Mouse (Mus musculus) kidney, postnatal 4 days (tissue): Measurements from ENCODE around the gene Dtd1.
"Not testable (repeated sequence)": the region's sequence is repeated elsewhere in the genome, so short reads cannot be mapped to it uniquely, and the experiment has no call there.

Experiments
- DNase-seq, 2 experiments: peaks; one replicate each; pipeline ENCODE4 v3.0.0; 2021; ENCODE audit warnings: mixed read lengths in 2 of 2

Gene Dtd1

GRCm38 (mm10) chr2:144599831-144600687 lies at the start of gene Dtd1:
Gene Dtd1 (plus strand): TSS chr2:144599897.
- peak; percentile 92 to 94 for DNase-seq

GRCm38 (mm10) chr2:144550529-144550928 lies 49.2 kb upstream of the Dtd1 start, which contains the start of gene Rbbp9:
Gene Rbbp9 (minus strand): TSS chr2:144550869.
- DNase-seq: peak; percentile 66 to 80

GRCm38 (mm10) chr2:144553905-144554304 lies 45.8 kb upstream of the Dtd1 start:
- DNase-seq: no peak

GRCm38 (mm10) chr2:144555286-144555819 lies 44.3 kb upstream of the Dtd1 start:
- DNase-seq: no peak

- peak; percentile 98 for DNase-seq
Measured at GRCm38 (mm10) chr2:144555820-144556552, 43.7 kb upstream of the Dtd1 start, which contains the start of gene Sec23b. Gene Sec23b (plus strand): TSS chr2:144556229.

- no peak for DNase-seq
Measured at GRCm38 (mm10) chr2:144588723-144589122, 11.0 kb upstream of the Dtd1 start.

- not testable (repeated sequence) for DNase-seq
Measured at GRCm38 (mm10) chr2:144593036-144593435, 6.7 kb upstream of the Dtd1 start.

GRCm38 (mm10) chr2:144593951-144594651 lies 5.6 kb upstream of the Dtd1 start, which contains the start of gene Smim26:
Gene Smim26 (plus strand): TSS chr2:144594054.
- peak; percentile 83 to 87 for DNase-seq

- DNase-seq: no peak
Measured at GRCm38 (mm10) chr2:144598006-144598405, 1.7 kb upstream of the Dtd1 start.

- no peak for DNase-seq
Measured at GRCm38 (mm10) chr2:144601576-144601975, 1.9 kb downstream of the Dtd1 start.

- DNase-seq: no peak
Measured at GRCm38 (mm10) chr2:144613956-144614355, 14.3 kb downstream of the Dtd1 start.

GRCm38 (mm10) chr2:144617074-144617874 lies 17.6 kb downstream of the Dtd1 start:
- DNase-seq: no peak

- no peak for DNase-seq
Measured at GRCm38 (mm10) chr2:144621491-144621890, 21.8 kb downstream of the Dtd1 start.

- DNase-seq: no peak
Measured at GRCm38 (mm10) chr2:144633551-144633950, 33.9 kb downstream of the Dtd1 start.

GRCm38 (mm10) chr2:144634231-144634630 lies 34.5 kb downstream of the Dtd1 start:
- peak in 1 of 2 experiments; percentile 34 for DNase-seq

GRCm38 (mm10) chr2:144634729-144635128 lies 35.0 kb downstream of the Dtd1 start:
- no peak for DNase-seq

- peak; percentile 78 to 81 for DNase-seq
Measured at GRCm38 (mm10) chr2:144635644-144636320, 36.1 kb downstream of the Dtd1 start.

- DNase-seq: no peak
Measured at GRCm38 (mm10) chr2:144637204-144637603, 37.5 kb downstream of the Dtd1 start.

- no peak for DNase-seq
Measured at GRCm38 (mm10) chr2:144637671-144638395, 38.1 kb downstream of the Dtd1 start.

- DNase-seq: peak; percentile 61 to 69
Measured at GRCm38 (mm10) chr2:144638719-144639118, 39.0 kb downstream of the Dtd1 start.
